Mouse (Mus musculus) thymus, postnatal 14 days (tissue): Measurements from ENCODE around the gene Pcx.

Experiments
- DNase-seq: peaks from one replicate; pipeline ENCODE4 v3.0.0; 2021

The Pcx gene

GRCm38 (mm10) chr19:4589081-4589480 is 78.8 kb downstream of the Pcx start:
- DNase-seq = no peak

- peak; percentile 32 for DNase-seq
These were observed 79.8 kb downstream of the Pcx start for GRCm38 (mm10) chr19:4590025-4590424.

- no peak for DNase-seq
These were observed 83.7 kb downstream of the Pcx start for GRCm38 (mm10) chr19:4593792-4594522.

GRCm38 (mm10) chr19:4596071-4596470 is 85.8 kb downstream of the Pcx start:
- no peak for DNase-seq

GRCm38 (mm10) chr19:4602459-4602858 is 92.2 kb downstream of the Pcx start:
- no peak for DNase-seq

GRCm38 (mm10) chr19:4603801-4604723 is 93.8 kb downstream of the Pcx start:
- DNase-seq = peak; percentile 60

- no peak for DNase-seq
These were observed 95.4 kb downstream of the Pcx start for GRCm38 (mm10) chr19:4605654-4606053.

GRCm38 (mm10) chr19:4607406-4607805 is 97.1 kb downstream of the Pcx start:
- no peak for DNase-seq

- no peak for DNase-seq
These were observed 98.2 kb downstream of the Pcx start for GRCm38 (mm10) chr19:4608511-4608910.

GRCm38 (mm10) chr19:4610109-4610508 is 99.8 kb downstream of the Pcx start:
- DNase-seq = no peak

GRCm38 (mm10) chr19:4612181-4612961 is 102.1 kb downstream of the Pcx start:
- DNase-seq = no peak

- DNase-seq = no peak
These were observed 103.4 kb downstream of the Pcx start for GRCm38 (mm10) chr19:4613464-4614304.

GRCm38 (mm10) chr19:4614305-4615150 is 104.3 kb downstream of the Pcx start:
- DNase-seq = no peak

- DNase-seq = peak; percentile 58
These were observed 105.2 kb downstream of the Pcx start, which contains the start of gene Lrfn4 for GRCm38 (mm10) chr19:4615151-4616093. Gene Lrfn4, minus strand, starts transcription at chr19:4615667.

GRCm38 (mm10) chr19:4616546-4616945 is 106.3 kb downstream of the Pcx start:
- DNase-seq = no peak

GRCm38 (mm10) chr19:4618183-4618582 is 107.9 kb downstream of the Pcx start:
- DNase-seq = no peak

GRCm38 (mm10) chr19:4619461-4619860 is 109.2 kb downstream of the Pcx start:
- DNase-seq = no peak

GRCm38 (mm10) chr19:4620721-4621120 is 110.4 kb downstream of the Pcx start:
- no peak for DNase-seq

- DNase-seq = no peak
These were observed 112.5 kb downstream of the Pcx start for GRCm38 (mm10) chr19:4622780-4623179.

GRCm38 (mm10) chr19:4623419-4623818 is 113.1 kb downstream of the Pcx start:
- no peak for DNase-seq
